Mouse (Mus musculus): ENCODE data around the gene A2ml1. TPM values are rescaled to one million over a fixed set of nuclear protein-coding genes. Genes with fewer than 3 reads are reported as not detected.

A2ml1 gene
- polyA plus RNA-seq, 1 experiment = 16.5 TPM

Other genes with a start within 250 kb of the A2ml1 start
- 33.3 and 35.9 TPM in 2 replicates for gene Tulp3, start 225.8 kb downstream of the A2ml1 start, polyA plus RNA-seq (2012; rRNA removed)
- 13.9 and 15.3 TPM in 2 replicates for gene Rhno1, start 218.7 kb downstream of the A2ml1 start, polyA plus RNA-seq (2012; rRNA removed)
- gene Foxm1, start 218.6 kb downstream of the A2ml1 start, polyA plus RNA-seq (2012; rRNA removed) = 2.2 TPM in 2 replicates
- 1.9 and 2.0 TPM in 2 replicates for gene Tex52, start 206.2 kb downstream of the A2ml1 start, polyA plus RNA-seq (2012; rRNA removed)
- gene Gm44596, start 206.1 kb downstream of the A2ml1 start, polyA plus RNA-seq (2012; rRNA removed) = not detected in 2 replicates
- 21.2 and 22.7 TPM in 2 replicates for gene Nrip2, start 182.3 kb downstream of the A2ml1 start, polyA plus RNA-seq (2012; rRNA removed)
- gene Itfg2, start 156.7 kb downstream of the A2ml1 start, polyA plus RNA-seq (2012; rRNA removed) = 27.4 and 28.2 TPM in 2 replicates
- 124 and 128 TPM in 2 replicates for gene Fkbp4, start 142.9 kb downstream of the A2ml1 start, polyA plus RNA-seq (2012; rRNA removed)
- not detected in 2 replicates for gene Pzp, start 54.9 kb downstream of the A2ml1 start, polyA plus RNA-seq (2012; rRNA removed)
- gene Klrb1a, start 41.9 kb upstream of the A2ml1 start, polyA plus RNA-seq (2012; rRNA removed) = not detected in 2 replicates
- 0.06 TPM in 1 of 2 replicates, not detected in the other for gene Clec2h, start 80.8 kb upstream of the A2ml1 start, polyA plus RNA-seq (2012; rRNA removed)
- gene Klrb1, start 141.5 kb upstream of the A2ml1 start, polyA plus RNA-seq (2012; rRNA removed) = 0.15 TPM in 1 of 2 replicates, not detected in the other
- 0.08 TPM in 1 of 2 replicates, not detected in the other for gene Klrb1c, start 207.6 kb upstream of the A2ml1 start, polyA plus RNA-seq (2012; rRNA removed)
- gene Gm44511, start 244.7 kb upstream of the A2ml1 start, polyA plus RNA-seq (2012; rRNA removed) = not detected in 2 replicates
- not detected in 2 replicates for gene Klrb1b, start 244.7 kb upstream of the A2ml1 start, polyA plus RNA-seq (2012; rRNA removed)

Data from frontal cortex, adult 2 months (tissue).